Mouse (Mus musculus) left cerebral cortex, postnatal 10 days (tissue): ENCODE measurements around the gene Sfxn5. TPM values are rescaled to one million over a fixed set of nuclear protein-coding genes. Genes with fewer than 3 reads are reported as not detected.

Experiments used
- DNase-seq, 2 experiments: peaks; one replicate each; pipeline ENCODE4 v3.0.0; 2021 to 2022; ENCODE audit warnings: low spot score in 2 of 2, mixed read lengths in 1 of 2; ENCODE audit errors: extremely low spot score in 1 of 2
- intact Hi-C: fragments of 180-260 bp; cut with DNase I; formaldehyde crosslinking; loops from one replicate; pipeline ENCODE4 v1.15.1; 2025
- total RNA-seq, 2 experiments: library from RNA; stranded (reverse); gene quantifications; 2 replicates each; pipeline ENCODE4 v1.2.3; 2021

Gene Sfxn5
- total RNA-seq, 2 experiments from 2014 or later, result 136 to 141 TPM

GRCm38 (mm10) chr6:85368722-85369121 is 35.5 kb upstream of the Sfxn5 start:
- no peak for DNase-seq
- intact Hi-C loops, result no loop called here

GRCm38 (mm10) chr6:85368166-85368565 is 34.9 kb upstream of the Sfxn5 start:
- intact Hi-C loops, result no loop called here

DNA sequence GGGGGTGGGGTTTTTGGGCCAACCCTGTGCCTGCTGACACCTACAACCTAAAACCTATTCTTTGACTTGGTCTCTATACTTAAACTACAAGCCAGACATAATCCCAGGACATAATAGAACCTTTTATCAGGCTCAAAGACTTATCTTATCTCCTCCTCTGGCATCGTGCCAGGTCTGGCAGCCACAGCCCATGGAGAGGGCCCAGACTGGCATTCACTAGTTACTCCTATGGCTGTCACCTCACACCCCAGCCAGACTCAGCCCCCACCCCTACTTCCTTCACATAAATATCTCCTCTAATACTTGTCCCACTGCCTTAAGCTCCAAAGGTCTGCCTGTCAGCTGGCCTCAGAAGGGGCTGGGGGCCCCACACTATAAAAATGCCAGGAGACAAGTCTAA is 33.2 kb upstream of the Sfxn5 start:
- intact Hi-C loops, result no loop called here
- peak in 1 of 2 experiments; percentile 42 for DNase-seq

More at GRCm38 (mm10) chr6:85368166-85368565, 34.9 kb upstream of the Sfxn5 start:
- no peak for DNase-seq

DNA sequence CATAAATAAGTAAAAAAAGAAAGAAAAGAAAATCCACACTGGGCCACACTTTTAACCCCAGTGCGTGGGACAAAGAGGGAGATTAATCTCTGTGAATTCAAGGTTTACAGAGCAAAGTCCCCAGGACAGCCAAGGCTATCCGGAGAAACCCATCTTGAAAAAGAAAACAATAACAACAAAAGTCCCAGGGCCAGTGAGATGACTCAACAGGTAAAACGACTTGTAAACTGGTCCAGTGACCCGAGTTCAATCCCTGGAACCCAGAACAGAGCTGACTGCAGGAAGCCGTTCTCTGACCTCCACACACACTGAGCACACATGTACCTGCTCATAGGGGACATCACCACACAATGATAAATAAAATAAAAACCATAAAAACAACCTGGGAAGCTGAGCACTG is 31.2 kb upstream of the Sfxn5 start:
- intact Hi-C loops, result no loop called here
- no peak for DNase-seq

- intact Hi-C loops, result no loop called here
- no peak for DNase-seq
These were observed 30.7 kb upstream of the Sfxn5 start for GRCm38 (mm10) chr6:85363906-85364260.

DNA sequence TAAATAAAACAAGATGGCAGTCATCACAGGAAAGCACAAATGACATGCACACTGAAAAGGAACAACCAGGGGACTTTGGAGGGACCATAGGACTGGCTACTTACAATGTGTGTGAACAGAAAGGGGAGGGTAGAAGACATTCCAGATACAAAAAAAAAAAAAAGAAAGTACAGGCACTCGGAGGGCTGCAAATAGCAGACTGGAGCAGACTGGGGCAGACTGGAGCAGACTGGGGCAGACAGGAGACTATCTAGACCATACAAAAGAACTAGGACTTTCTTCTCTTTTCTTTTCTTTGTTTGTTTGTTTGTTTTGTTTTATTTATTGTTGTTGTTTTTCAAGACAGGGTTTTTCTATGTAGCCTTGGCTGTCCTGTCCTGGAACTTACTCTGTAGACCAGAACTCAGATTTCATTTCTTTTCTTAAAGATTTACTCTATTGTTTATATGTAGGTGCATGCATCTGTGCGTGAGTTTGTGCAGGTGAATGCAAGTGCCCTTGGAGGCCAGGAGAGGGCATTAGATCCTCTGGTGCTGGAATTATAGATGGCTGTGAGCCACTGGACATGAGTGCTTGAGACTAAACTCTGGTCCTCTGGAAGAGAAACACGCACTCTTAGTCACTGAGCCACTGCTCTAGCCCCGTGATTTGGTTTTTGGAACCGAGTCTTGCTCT is 30.1 kb upstream of the Sfxn5 start:
- DNase-seq, result no peak
- intact Hi-C loops, result no loop called here

GRCm38 (mm10) chr6:85362610-85363009 is 29.4 kb upstream of the Sfxn5 start:
- no peak for DNase-seq
- intact Hi-C loops, result no loop called here

- intact Hi-C loops, result no loop called here
- no peak for DNase-seq
These were observed 27.1 kb upstream of the Sfxn5 start for GRCm38 (mm10) chr6:85360311-85360710.

DNA sequence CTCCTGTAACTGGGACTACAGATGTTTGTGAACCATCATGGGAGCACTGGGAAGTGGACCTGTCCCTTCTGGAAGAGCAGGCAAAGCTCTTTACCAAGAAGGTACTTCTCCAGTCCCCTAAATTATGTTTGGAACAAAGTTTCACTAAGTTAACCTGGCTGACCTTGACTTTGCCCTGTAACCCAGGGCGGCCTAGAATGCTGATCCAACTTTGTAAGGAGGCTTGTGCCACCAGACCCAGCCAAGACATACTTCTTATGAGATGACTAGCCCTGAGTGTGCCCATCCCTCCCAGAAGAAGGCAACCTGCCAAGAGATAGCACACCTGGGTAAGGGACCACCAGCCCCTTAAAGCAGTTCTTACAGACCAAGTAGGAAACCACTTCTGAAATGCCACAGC is 25.7 kb upstream of the Sfxn5 start:
- intact Hi-C loops, result no loop called here
- DNase-seq, result no peak

- intact Hi-C loops, result no loop called here
- no peak for DNase-seq
These were observed 23.7 kb upstream of the Sfxn5 start for GRCm38 (mm10) chr6:85356682-85357465.

GRCm38 (mm10) chr6:85355753-85356152 is 22.5 kb upstream of the Sfxn5 start:
- DNase-seq, result no peak
- intact Hi-C loops, result no loop called here

DNA sequence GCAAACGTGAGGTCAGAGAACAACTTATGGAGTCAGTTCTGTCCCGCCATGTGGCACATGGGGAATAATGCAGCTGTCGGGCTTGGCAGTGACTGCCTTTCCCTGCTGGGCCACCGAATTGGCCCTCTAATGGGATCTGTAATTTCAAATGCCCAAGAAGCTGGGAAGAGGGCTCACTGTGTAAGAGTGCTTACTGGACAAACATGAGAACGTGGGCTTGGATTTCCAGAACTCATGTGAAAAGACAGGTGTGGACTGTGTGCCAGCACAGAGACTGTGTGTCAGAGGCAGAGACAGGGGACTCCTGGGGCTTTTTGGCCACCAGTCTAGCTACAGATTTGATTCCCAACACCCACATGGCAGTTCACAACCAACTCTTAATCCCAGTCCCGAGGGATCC is 21.5 kb upstream of the Sfxn5 start:
- no peak for DNase-seq
- intact Hi-C loops, result no loop called here

GRCm38 (mm10) chr6:85353706-85354105 is 20.5 kb upstream of the Sfxn5 start:
- intact Hi-C loops, result no loop called here
- DNase-seq, result no peak

- intact Hi-C loops, result no loop called here
- DNase-seq, result no peak
These were observed 16.9 kb upstream of the Sfxn5 start for GRCm38 (mm10) chr6:85350157-85350556.

DNA sequence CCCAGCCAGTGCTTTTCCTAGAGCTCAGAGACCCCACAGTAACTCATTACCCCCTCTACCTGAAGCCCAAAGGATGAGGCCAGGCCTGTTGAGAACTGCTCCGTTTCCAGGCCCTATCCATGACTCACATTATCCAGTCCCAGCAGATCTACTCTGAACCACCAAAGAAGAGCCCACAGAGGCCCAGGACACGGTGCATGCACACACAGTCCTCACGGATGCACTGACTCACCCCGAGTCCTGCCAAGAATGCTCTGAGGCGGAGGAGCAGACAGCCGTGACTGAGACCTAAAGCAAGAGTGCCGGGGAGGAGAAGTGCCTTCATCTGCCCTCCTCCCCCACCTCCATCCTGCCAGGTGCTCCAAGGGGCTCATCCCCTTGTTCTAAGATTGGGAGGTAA is 16.0 kb upstream of the Sfxn5 start:
- no peak for DNase-seq

GRCm38 (mm10) chr6:85348133-85348532 is 14.9 kb upstream of the Sfxn5 start:
- DNase-seq, result no peak
- intact Hi-C loops, result loop anchor here (5.0 kb wide), 1 partner anchor 44 kb away; no protein-coding TSS in a partner anchor

More for the DNA sequence above, 16.0 kb upstream of the Sfxn5 start:
- intact Hi-C loops, result loop anchor here (5.0 kb wide), 1 partner anchor 43 kb away; no protein-coding TSS in a partner anchor

DNA sequence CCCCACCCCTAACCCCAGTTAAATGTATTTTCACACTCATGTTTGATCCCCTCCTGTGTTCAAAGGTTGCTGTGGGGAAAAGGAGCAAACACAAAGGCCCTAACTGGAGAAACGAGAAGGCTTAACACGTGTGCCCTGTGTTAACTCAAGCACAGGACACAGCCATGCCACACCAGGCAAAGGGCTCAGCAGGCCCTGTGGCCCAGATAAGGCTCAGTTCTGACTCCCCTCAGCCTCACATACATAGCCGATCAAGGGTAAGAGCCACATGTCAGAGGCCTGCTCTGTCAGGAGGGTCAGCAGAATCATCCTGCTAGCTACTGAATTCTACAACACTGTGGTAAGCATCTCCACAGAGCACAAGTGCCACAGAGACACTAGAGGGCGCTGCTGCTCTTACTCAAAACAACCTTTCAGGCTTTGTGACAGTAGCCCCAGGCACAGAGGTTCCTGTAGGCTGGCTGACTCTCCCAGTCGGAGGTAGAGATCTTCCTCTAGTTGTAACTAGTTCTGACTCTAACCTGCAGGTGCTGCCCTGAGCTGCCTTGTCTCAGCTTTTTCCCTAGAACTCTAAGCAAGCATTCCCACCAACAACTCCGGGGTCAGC is 12.9 kb upstream of the Sfxn5 start:
- DNase-seq, result peak; percentile 82 to 90
- intact Hi-C loops, result loop anchor here (5.0 kb wide), 1 partner anchor 46 kb away; no protein-coding TSS in a partner anchor

- intact Hi-C loops, result loop anchor here (5.0 kb wide), 1 partner anchor 47 kb away; no protein-coding TSS in a partner anchor
- DNase-seq, result no peak
These were observed 11.7 kb upstream of the Sfxn5 start for GRCm38 (mm10) chr6:85344929-85345328.

DNA sequence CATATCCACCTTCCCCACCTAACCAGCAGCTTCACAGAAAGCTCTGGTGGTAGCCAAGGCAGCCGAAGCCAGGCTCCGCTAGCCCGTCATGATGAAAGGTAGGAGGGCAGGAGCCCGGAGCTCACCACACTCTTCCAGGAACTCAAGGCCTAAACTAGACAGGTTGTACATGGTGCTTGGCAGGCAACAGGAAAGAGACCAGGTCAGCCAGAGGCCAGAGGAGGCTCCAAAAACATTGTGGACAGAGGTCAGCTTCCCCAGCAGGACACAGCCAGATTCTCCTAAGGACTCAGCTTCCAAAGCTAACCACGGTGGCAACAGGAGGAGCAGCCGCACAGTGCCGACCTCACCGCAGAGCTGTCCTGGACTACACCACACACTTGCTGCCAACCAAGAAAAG is 9.8 kb upstream of the Sfxn5 start:
- no peak for DNase-seq
- intact Hi-C loops, result no loop called here
